Mouse (Mus musculus) embryo, embryonic 10 days (tissue): ENCODE results near the gene Tmem158.

Source experiments
- DNase-seq: peaks from one replicate; pipeline ENCODE4 v3.0.0-alpha.2; 2015; ENCODE audit warnings: low spot score

The Tmem158 gene

DNA sequence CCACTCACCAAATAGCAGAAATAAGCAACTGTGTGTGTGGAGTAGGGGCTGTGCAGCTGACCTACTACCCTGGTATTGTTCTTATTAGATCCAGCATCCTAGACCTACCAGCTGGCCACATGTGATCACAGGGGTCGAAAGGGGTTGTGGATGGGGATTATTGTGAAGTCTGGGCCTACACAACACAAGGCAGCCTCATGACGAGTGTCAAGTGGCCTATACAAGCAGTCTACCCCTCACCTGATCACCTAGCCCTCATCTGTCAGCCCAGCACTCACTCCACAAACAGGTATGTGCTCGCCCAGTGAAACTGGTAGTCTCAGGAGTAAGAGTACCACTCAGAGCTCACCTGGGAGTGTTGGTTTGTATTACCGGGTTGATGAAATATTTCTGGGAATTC, 15.4 kb downstream of the Tmem158 start:
- no peak for DNase-seq

DNA sequence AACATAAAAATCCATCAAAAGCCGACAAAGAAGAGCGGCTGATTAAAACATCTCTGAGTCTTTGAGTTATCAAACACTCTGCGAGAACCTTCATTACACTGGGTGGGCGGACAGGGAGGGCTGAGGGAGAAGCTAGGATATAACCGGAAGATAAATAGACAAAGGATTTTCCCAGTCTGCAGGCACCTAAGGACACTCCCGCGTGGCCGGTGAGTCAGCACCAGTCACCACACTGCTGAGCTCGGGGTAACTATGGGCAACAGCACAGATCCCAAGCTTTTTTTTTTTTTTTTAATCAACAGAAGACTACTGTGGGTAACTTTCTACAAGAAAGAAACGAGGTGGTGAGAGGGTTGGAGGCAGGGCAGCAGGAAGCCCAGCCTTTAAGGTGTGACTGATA, 16.6 kb downstream of the Tmem158 start:
- no peak for DNase-seq

DNA sequence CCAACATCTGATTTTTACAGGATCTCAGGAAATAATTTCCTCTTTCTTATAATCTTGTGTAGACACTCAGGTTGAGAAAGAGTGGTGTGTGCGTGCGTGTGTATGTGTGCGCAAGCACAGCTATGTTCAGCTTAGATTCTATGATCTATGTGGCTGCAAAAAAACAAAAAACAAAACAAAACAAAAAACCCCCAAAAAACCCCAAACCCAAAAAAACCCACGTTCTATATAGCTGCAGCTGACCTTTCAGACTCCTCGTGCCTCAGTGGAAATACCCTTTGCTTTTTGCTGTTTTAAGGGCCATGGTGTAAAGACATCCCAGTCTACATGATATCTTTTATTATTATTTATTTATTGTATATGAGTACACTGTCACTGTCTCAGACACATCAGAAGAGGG, 19.4 kb downstream of the Tmem158 start:
- DNase-seq: no peak

DNA sequence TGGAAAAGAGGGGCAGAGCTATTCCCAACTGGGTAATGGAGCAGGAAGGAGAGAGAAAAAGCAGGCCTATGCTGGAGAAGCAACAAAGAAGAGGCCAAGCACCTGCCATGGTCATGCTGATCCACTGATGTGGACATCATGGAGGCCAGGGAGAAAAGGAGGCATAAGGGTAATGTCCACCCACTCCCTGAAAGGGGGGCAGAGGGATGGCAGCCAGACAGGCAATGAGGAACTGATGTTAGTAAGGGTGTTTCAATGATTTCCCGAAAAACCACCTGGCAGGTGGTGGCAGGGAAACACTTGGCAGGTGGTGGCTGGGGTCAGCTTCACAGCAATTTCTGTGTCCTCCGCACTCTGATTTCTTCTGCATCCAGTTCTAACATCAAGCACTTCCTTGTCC, 19.8 kb downstream of the Tmem158 start:
- DNase-seq: no peak

DNA sequence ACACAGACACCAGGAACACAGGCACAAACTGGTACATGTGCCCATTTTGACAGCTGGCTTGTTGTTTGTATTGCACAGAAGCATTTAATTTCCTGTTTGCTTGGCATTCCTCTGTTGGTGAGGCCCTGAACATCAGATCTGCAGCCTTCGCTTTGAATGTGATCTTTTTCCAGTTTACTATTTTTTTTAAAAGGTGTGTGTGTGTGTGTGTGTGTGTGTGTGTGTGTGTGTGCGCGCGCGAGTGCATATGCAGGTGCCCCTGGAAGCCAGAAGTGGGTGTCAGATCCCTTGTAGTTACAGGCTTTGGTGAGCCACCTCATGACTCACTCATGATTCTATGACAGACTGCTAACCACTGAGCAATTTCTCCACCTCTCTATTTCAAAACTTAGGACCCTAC, 20.3 kb downstream of the Tmem158 start:
- no peak for DNase-seq

DNA sequence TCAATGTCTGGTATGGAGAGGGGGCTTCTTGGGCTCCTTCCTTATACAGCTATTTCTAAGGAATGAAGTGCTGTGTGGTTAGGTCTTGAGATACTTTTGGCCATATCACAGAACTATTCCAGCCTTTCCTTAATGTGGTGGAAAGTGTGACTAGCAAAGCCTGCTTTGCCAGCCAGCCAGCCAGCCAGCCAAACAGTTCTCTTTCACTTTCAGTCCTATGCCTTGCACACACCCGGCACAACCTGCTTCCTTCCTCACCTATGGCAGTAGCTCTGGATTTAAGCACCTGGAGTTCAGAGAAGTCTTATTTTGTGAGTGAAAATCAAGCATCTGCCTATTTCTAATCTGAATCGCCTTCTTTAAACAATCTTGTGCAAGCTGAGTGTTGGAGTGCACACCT, 20.9 kb downstream of the Tmem158 start:
- DNase-seq: no peak

DNA sequence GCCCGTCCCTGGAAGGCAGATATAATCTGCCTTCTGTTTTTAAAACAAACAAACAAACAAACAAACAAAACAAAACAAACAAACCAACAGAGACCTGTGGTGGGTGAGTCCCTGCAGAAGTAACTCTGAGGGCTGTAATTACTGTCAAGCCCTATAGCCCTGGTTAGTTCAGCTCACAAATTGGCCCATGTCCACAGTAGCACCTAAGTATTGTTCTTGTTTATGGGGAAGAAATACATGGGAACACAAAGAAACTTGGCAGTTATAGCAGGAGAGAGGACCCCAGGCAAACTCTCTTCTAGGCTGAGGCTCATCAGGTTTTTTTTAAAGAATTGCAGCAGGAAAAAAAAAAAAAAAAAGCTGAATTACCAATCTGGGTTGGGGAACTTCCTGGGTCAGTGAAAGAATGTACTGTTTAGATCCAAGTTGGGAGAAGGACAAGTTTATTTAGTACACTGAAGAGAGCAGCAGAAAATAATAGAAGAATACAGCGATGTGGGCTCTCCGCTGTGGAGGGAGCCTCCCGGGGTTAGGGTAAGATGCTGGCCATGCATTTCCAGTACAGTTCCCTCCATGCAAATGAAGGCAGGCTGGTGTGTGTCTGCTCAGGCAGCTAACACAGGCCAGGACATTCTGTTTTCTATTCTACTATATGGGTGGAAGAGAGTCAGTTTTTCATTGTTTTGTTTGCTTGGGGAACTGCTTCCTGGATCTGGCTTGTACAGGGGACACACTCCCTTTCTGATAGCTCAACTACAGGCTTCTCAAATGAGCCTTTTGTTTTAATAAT, 22.1 kb downstream of the Tmem158 start:
- DNase-seq: no peak

DNA sequence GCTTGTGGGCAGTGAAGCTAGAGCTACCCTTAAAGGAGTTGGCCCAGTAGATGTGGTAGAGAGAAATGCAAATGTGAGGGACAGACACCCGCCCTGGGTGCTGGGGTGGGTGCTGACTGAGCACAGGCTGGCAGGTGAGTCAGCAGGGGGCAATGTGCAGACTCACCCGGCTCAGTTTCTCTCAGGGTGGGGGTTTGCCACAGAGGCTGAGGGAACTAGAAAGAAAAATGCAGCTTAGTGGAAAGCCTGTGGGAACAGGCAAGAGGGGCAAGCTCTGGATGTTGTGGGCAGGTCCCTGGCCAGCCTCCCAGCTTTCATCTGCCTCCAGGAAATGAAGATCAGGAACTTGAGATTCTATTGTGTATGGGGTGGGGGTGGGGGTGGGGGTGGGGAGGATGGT, 22.8 kb downstream of the Tmem158 start:
- DNase-seq: no peak

DNA sequence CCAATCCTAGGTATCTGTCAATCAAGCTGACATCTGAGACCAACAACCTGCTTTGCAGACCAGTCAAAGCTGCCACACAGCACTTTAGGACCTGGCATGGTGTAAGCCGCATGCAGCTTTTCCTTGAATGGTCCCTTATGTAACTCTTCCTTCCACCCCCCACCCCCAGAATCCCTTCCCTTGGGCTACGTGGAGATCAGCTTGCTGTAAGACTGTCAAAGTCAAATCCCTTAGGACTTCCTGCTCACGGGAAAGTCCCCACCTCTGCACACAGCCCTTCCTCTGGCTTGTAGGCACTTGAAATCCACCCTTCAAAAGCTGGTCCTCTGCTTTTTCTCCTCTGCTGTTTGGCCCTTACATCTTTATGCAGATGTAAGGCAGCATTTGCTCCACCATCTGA, 24.9 kb downstream of the Tmem158 start:
- DNase-seq: no peak

DNA sequence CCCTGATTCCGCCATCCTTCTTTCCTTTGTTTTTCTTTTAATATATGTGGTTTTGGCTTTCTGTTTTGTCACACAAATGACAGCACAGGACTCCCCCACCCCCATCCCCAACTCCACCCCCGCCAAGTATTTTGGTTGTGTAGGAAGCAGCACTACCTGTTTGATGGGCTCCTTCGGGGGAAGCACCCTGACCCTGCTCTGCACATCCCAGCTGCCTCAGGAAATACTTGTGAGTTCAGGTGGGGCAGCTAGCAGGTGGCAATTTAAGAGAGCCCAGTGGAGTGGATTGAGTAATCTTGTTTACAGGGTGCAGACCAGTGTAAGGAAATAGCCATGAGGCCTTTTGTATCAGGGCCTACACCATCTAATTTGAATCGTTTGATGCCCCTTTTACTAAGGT, 30.7 kb downstream of the Tmem158 start:
- no peak for DNase-seq

DNA sequence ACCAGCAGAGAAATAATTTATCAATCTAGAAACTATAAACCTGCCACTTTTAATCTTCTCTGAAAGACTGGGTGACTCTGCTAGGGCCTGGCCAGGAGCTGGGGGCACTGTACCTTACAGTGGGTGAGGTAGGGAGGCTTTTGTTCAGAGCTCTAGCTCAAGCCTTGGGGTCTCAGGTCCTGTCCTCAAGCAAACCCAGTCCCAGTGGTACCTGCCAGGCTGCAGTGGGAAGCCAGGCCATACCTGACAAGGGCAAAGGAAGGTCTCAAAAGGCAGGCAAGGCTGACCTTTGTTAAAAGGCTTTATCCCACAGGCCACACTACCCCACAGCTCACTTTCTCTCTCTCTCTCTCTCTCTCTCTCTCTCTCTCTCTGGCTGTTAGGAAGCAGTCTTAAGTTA, 31.9 kb downstream of the Tmem158 start:
- no peak for DNase-seq

DNA sequence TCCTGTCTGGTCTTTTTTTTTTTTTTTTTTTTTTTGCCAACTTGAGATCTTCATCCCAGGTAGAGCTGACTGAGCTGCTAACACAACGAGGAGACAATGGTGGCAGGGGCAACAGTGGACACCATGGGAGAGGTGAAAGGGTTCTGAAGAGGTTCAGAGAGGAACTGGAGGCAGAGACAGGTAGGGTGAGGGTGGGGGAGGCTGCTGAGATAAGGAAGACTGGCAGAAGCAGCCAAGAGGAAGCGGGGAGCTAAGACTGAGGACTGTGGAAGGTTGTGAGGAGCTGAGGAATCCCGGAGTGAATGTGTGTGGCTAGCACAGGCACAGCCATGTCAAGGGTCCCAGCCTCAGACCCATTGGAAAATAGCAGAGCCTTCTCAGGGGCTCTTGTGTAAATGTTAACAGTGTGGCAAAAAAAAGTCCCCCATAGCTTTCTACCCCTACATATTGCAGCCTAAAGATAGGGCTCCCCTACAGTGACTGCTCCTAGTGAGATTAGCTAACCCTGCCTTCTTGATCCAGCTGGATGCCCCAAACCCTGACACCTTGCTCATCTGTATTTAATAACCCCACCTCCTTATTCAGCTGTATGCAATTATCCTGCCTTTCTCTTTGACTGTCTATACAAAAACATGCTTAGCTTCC, 33.3 kb downstream of the Tmem158 start:
- no peak for DNase-seq

DNA sequence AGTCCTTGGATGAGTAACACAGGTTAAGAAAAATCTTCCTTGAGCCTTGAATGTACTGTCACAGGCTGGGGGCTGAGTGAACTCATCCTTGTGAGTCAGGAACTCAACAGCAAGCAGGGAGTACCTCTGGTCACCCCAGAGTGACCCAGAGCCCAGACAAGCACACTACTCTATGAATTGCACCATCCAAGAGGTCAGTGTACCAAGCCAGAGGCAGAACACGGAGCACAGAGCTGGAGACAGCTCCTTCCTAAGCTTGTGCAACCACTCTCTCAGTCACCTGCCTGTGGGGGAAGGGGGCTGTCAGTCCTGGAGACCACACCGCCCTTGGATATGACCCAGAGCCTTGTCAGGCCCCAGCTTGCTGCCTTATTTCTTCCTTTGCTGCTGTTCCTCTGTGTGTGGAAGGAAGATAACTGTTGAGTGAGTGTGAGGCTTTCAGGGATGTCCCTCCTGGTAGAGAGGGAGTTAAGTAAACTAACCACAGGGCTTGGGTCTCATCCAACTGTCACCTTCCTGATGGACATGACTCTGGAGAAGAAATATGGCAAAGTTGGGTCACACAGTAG, 35.6 kb downstream of the Tmem158 start:
- no peak for DNase-seq

DNA sequence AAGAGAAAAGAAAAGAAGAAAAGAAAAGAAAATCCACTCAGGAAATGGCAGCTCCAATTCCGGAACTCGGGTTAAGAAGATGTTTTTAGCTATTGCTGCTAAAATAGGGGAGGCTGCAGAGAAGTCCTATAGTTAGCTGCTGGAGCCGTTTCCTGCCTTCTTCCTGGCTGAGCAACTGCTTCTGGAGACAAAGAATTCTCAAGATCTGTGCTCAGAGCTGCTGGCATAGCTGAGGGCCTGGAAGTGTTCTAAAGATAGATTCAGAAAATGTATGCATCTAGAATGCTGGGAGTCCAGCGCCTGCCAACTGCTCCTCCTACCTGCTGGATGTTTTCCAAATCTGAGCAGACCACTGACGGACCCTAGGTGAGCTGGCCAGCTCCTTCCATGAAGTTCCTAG, 40.7 kb downstream of the Tmem158 start:
- no peak for DNase-seq

DNA sequence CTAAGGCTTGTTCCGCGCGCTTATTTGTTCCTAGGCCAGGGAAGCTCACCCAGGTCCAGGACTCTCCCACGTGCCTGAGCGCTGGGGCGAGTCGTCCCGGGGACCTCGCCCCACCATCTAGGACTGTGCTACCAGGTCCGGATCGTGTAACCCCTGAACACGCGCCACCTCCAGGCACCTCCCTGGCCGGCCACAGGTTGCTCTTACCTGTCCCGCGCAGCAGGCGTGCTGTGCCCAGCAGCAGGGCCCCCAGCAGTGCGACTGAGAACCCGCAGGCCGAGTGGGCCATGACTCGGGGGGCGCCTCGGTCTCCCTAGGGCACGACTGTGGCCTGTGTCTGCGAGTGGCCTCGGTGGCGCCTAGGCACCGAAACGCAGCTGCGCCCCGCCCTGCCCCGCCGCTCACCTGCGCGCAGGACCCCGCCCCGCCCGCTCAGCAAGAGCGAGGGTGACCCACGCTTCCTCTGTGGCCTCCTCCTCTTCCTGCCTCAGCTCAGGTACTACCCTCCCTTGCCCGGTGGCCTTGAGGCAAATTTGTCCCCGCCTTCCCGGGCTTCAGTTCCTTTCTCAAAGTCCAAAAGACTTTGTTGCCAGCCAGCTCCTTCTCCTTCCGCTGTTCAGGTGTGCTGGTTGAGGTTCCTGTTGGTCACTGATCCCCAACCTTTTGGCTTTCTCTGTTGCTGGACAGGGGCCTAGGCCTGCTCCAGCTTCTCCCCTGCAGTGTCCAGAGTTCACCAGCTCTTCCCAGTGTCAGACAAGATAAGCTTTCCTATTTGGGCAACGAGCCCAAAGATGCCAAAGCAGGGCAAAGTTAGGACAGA, 44.7 kb downstream of the Tmem158 start, which contains the start of gene Cdcp1:
Cdcp1 (minus strand) TSS at position 418 of the 820 bp plus-strand sequence.
- peak; percentile 18 for DNase-seq

DNA sequence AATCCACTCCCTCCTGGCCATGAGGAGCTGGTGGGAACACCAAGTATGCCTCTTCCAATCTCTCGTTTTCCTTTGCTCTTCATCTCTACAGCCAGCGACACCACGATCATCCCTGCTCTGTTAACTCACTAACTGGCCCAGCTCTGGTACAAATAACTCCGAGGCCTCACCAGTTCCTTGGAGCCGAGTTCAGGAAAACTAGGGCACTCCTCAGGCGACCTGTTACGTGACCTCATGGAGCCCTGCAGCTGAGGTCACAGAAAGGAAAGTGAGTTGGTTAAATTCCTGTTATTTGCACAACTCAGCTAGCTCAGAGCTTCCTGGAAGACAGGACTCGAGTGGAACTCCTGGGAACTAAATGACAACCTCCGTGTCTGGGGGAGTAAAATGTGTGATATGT, 47.2 kb downstream of the Tmem158 start:
- no peak for DNase-seq
